Mouse (Mus musculus) lung, embryonic 14.5 days (tissue): Measurements from ENCODE around the gene Onecut3. TPM values are rescaled to one million over a fixed set of nuclear protein-coding genes. Genes with fewer than 3 reads are reported as not detected.

Experiments
- ATAC-seq: fragments of 200-750 bp; cut with Nextera tagmentation; 2 replicates; pipeline ENCODE4 v1.8.0; 2017; ENCODE audit warnings: mild to moderate bottlenecking, moderate TSS enrichment, moderate library complexity; ENCODE audit not compliant: insufficient read depth
- DNase-seq: peaks from one replicate; pipeline ENCODE4 v3.0.0-alpha.2; 2015
- H3K27ac ChIP-seq: fragments of 300-500 bp; sonication (generic); 2 replicates; pipeline ENCODE4 v1.5.1; 2014; ENCODE audit warnings: low read depth, mild to moderate bottlenecking, moderate library complexity
- H3K27me3 ChIP-seq: fragments of 300-500 bp; sonication (generic); 2 replicates; pipeline ENCODE4 v1.6.1; 2014; ENCODE audit warnings: low read length, control low read depth; ENCODE audit not compliant: insufficient read depth
- H3K36me3 ChIP-seq: fragments of 300-500 bp; sonication (generic); 2 replicates; pipeline ENCODE4 v1.6.1; 2014; ENCODE audit warnings: control low read depth; ENCODE audit not compliant: insufficient read depth
- H3K4me1 ChIP-seq: fragments of 300-500 bp; sonication (generic); 2 replicates; pipeline ENCODE4 v1.6.1; 2014; ENCODE audit warnings: antibody characterized with exemption, control low read depth; ENCODE audit not compliant: insufficient read depth
- H3K4me2 ChIP-seq: fragments of 300-500 bp; sonication (generic); 2 replicates; pipeline ENCODE4 v1.6.1; 2014; ENCODE audit warnings: mild to moderate bottlenecking
- H3K4me3 ChIP-seq: fragments of 300-500 bp; sonication (generic); 2 replicates; pipeline ENCODE4 v1.5.1; 2014; ENCODE audit warnings: low read depth, low read length
- H3K9ac ChIP-seq: fragments of 300-500 bp; sonication (generic); 2 replicates; pipeline ENCODE4 v1.6.1; 2014
- H3K9me3 ChIP-seq: fragments of 300-500 bp; sonication (generic); 2 replicates; pipeline ENCODE4 v1.6.1; 2016; ENCODE audit warnings: low read depth, low read length, control low read depth
- CTCF ChIP-seq: IDR thresholded peaks from 2 replicates; pipeline ENCODE4 v1.5.1; 2016; ENCODE audit warnings: antibody characterized with exemption, low read depth
- WGBS: fragments of 180-500 bp; shearing (Covaris S2); extraction: QIAGEN DNeasy Blood & Tissue Kit; methylation state at CpG from one replicate; pipeline ENCODE4 v1.1.7; 2014; 5-methylcytosine and 5-hydroxymethylcytosine counted together
- polyA plus RNA-seq: library from polyadenylated mRNA; unstranded; fragments of >200 nt; fragmentation: Nextera tagmentation; extraction: Ambion mirVana; gene quantifications from 2 replicates; pipeline ENCODE4 v1.2.1, GENCODE M21; 2014

Onecut3 gene
- polyA plus RNA-seq, 1 experiment from 2014 or later = not detected

- no peak overlapping the region for H3K4me3 ChIP-seq
- no peak for ATAC-seq
- peaks cover 8% of the 10 kb centered on the region for H3K27me3 ChIP-seq
- H3K9ac ChIP-seq = no peak overlapping the region
- no peaks in the 10 kb centered on the region for H3K4me1 ChIP-seq
- no peak overlapping the region for H3K4me2 ChIP-seq
- H3K36me3 ChIP-seq = no peaks in the 10 kb centered on the region
- DNase-seq = no peak
- TF ChIP-seq CTCF = peak; percentile 42; the same call in 1 of the 2 replicates
- 64% methylated on average over 2 of the region's 2 CpGs for WGBS
- no peaks in the 10 kb centered on the region for H3K9me3 ChIP-seq
- no peak overlapping the region for H3K27ac ChIP-seq
These were observed 24.7 kb downstream of the Onecut3 start for GRCm38 (mm10) chr10:80519287-80519686.

- Histone ChIP-seq H3K9me3 (no peaks in the 10 kb centered on the region), H3K27ac (no peak overlapping the region), H3K27me3 (no peaks in the 10 kb centered on the region), H3K4me3 (no peak overlapping the region), H3K4me1 (no peaks in the 10 kb centered on the region), H3K4me2 (no peak overlapping the region), H3K36me3 (no peaks in the 10 kb centered on the region), H3K9ac (no peak overlapping the region)
- TF ChIP-seq CTCF = peak; percentile 54
- no peak for ATAC-seq
- 94% methylated on average over 7 of the region's 7 CpGs for WGBS
- DNase-seq = no peak
These were observed 28.7 kb downstream of the Onecut3 start for GRCm38 (mm10) chr10:80523299-80523698.

GRCm38 (mm10) chr10:80526172-80526571 lies 31.5 kb downstream of the Onecut3 start:
- peak; percentile 89 for ATAC-seq
- Histone ChIP-seq H3K36me3 (no peaks in the 10 kb centered on the region), H3K27ac (no peak overlapping the region), H3K27me3 (no peaks in the 10 kb centered on the region), H3K9me3 (no peaks in the 10 kb centered on the region), H3K9ac (no peak overlapping the region), H3K4me3 (no peak overlapping the region), H3K4me2 (peak overlapping the region; percentile 29; the same call in 1 of the 2 replicates), H3K4me1 (no peaks in the 10 kb centered on the region)
- DNase-seq = peak; percentile 73
- TF ChIP-seq CTCF = no peak
- WGBS = 20% methylated on average over 9 of the region's 9 CpGs

GRCm38 (mm10) chr10:80532783-80533182 lies 38.1 kb downstream of the Onecut3 start:
- Histone ChIP-seq H3K36me3 (no peaks in the 10 kb centered on the region), H3K9ac (no peak overlapping the region), H3K4me2 (no peak overlapping the region), H3K27me3 (peaks cover 15% of the 10 kb centered on the region; the same call in 1 of the 2 replicates), H3K9me3 (no peaks in the 10 kb centered on the region), H3K27ac (no peak overlapping the region), H3K4me3 (no peak overlapping the region), H3K4me1 (no peaks in the 10 kb centered on the region)
- 80% methylated on average over 11 of the region's 11 CpGs for WGBS
- ATAC-seq (no peak), DNase-seq (no peak)
- no peak for TF ChIP-seq CTCF

- peak; percentile 63 for ATAC-seq
- peaks cover 1% of the 10 kb centered on the region; the same call in 1 of the 2 replicates for H3K4me1 ChIP-seq
- H3K4me2 ChIP-seq = no peak overlapping the region
- TF ChIP-seq CTCF = no peak
- 11% methylated on average over 7 of the region's 7 CpGs for WGBS
- H3K27ac ChIP-seq = no peak overlapping the region
- peak; percentile 39 for DNase-seq
- no peaks in the 10 kb centered on the region for H3K36me3 ChIP-seq
- H3K27me3 ChIP-seq = peaks cover 15% of the 10 kb centered on the region; the same call in 1 of the 2 replicates
- no peaks in the 10 kb centered on the region for H3K9me3 ChIP-seq
- H3K9ac ChIP-seq = no peak overlapping the region
- no peak overlapping the region for H3K4me3 ChIP-seq
These were observed 39.1 kb downstream of the Onecut3 start for GRCm38 (mm10) chr10:80533704-80534103.

GRCm38 (mm10) chr10:80535071-80535470 lies 40.4 kb downstream of the Onecut3 start:
- Histone ChIP-seq H3K27me3 (peaks cover 15% of the 10 kb centered on the region; the same call in 1 of the 2 replicates), H3K27ac (no peak overlapping the region), H3K9me3 (no peaks in the 10 kb centered on the region), H3K4me3 (no peak overlapping the region), H3K9ac (no peak overlapping the region), H3K36me3 (no peaks in the 10 kb centered on the region), H3K4me1 (peaks cover 4% of the 10 kb centered on the region; the same call in 1 of the 2 replicates), H3K4me2 (peak overlapping the region; percentile 43)
- ATAC-seq = no peak
- TF ChIP-seq CTCF = no peak
- 7% methylated on average over 14 of the region's 14 CpGs for WGBS
- DNase-seq = no peak

- Histone ChIP-seq H3K27me3 (peaks cover 15% of the 10 kb centered on the region; the same call in 1 of the 2 replicates), H3K4me1 (peaks cover 4% of the 10 kb centered on the region; the same call in 1 of the 2 replicates), H3K27ac (no peak overlapping the region), H3K36me3 (no peaks in the 10 kb centered on the region), H3K9ac (no peak overlapping the region), H3K4me2 (peak overlapping the region; percentile 43), H3K9me3 (no peaks in the 10 kb centered on the region), H3K4me3 (no peak overlapping the region)
- peak; percentile 35 for DNase-seq
- TF ChIP-seq CTCF = no peak
- ATAC-seq = no peak
- whole genome bisulfite sequencing = 14% methylated on average over 13 of the region's 13 CpGs
These were observed 41.1 kb downstream of the Onecut3 start for GRCm38 (mm10) chr10:80535711-80536110.

GRCm38 (mm10) chr10:80538180-80538579 lies 43.5 kb downstream of the Onecut3 start:
- Histone ChIP-seq H3K4me2 (no peak overlapping the region), H3K9me3 (no peaks in the 10 kb centered on the region), H3K36me3 (peaks cover 23% of the 10 kb centered on the region), H3K4me1 (peaks cover 4% of the 10 kb centered on the region; the same call in 1 of the 2 replicates), H3K9ac (no peak overlapping the region), H3K27ac (no peak overlapping the region), H3K4me3 (no peak overlapping the region), H3K27me3 (peaks cover 15% of the 10 kb centered on the region; the same call in 1 of the 2 replicates)
- ATAC-seq (no peak), DNase-seq (no peak)
- no peak for TF ChIP-seq CTCF
- 53% methylated on average over 5 of the region's 5 CpGs for WGBS
